Mouse (Mus musculus) olfactory bulb, adult 2 months (tissue): Measurements from ENCODE around the gene Gemin4.

Experiments
- CTCF ChIP-seq: fragments of 200-500 bp; IDR thresholded peaks from 2 replicates; pipeline ENCODE4 v1.5.1; 2012; ENCODE audit warnings: low read depth, mild to moderate bottlenecking, low read length, moderate library complexity; ENCODE audit not compliant: insufficient read depth
- POLR2A ChIP-seq: fragments of 200-500 bp; IDR thresholded peaks from 2 replicates; pipeline ENCODE4 v1.6.1; 2012; ENCODE audit warnings: mild to moderate bottlenecking, low read depth, low read length, moderate library complexity; ENCODE audit not compliant: insufficient read depth

DNA sequence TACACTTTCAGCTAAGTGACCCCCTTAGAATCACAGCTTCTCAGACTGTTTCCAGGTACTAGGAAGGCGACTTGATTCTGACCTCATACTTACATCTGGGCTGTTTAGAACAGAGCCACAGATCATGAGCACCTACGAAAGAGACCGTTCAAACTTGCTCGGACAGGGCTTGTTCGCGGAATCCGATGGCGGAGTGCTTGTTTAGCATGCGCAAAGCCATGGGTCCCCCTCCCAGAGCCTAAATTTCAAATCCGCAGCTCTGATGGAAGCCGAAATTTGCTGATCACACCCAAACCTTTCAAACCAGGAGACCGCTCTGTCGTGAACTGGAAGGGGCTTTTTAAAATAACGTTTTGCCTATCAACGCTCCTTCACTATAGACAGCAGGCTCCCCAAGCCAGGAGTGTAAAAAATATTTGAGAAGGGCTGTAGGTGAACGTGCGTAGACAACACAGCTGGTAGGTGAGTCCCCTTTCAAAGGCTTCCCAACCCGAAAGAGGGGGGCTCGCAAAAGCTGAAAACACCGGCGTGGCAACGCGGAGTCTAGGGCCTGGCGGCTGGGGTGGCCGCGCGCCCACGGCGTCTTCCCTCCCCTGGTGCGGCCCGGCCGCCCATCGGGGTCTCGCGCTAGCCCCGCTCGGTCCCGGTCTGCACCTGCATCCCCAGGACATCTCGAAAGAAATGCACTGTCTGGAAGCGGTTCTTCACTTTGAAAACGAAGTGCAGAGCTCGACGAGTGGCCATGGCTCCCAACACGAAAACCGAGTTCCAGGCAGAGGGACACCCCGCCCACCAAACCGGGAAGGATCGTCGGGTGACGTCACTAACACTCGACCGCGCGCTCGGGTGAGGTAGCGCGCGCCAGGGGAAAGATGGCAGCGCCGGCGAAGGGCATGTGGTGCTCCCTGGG, 25.7 kb upstream of the Gemin4 start, which contains the start of the genes Mrm3 and Glod4:
- TF ChIP-seq POLR2A (peak; percentile 74), CTCF (no peak)
